Mouse (Mus musculus) midbrain, embryonic 16.5 days (tissue): ENCODE measurements around the gene Mnt. TPM values are rescaled to one million over a fixed set of nuclear protein-coding genes. Genes with fewer than 3 reads are reported as not detected.

Source experiments
- ATAC-seq: fragments of 200-750 bp; cut with Nextera tagmentation; 2 replicates; pipeline ENCODE4 v1.8.0; 2017; ENCODE audit warnings: moderate TSS enrichment
- H3K27ac ChIP-seq: fragments of 300-500 bp; sonication (generic); 2 replicates; pipeline ENCODE4 v1.5.1; 2014; ENCODE audit warnings: mild to moderate bottlenecking, low read length, mixed read lengths
- H3K27me3 ChIP-seq: fragments of 300-500 bp; sonication (generic); 2 replicates; pipeline ENCODE4 v1.6.1; 2014; ENCODE audit warnings: low read depth, low read length, mixed read lengths; ENCODE audit not compliant: control insufficient read depth, insufficient read depth
- H3K36me3 ChIP-seq: fragments of 300-500 bp; sonication (generic); 2 replicates; pipeline ENCODE4 v1.6.1; 2014; ENCODE audit warnings: mild to moderate bottlenecking, low read length, moderate library complexity, mixed read lengths; ENCODE audit not compliant: control insufficient read depth, insufficient read depth
- H3K4me1 ChIP-seq: fragments of 300-500 bp; sonication (generic); 2 replicates; pipeline ENCODE4 v1.6.1; 2014; ENCODE audit warnings: mild to moderate bottlenecking, low read length, mixed read lengths; ENCODE audit not compliant: control insufficient read depth, insufficient read depth
- H3K4me2 ChIP-seq: fragments of 300-500 bp; sonication (generic); 2 replicates; pipeline ENCODE4 v1.6.1; 2014; ENCODE audit warnings: mild to moderate bottlenecking, low read length, mixed read lengths
- H3K4me3 ChIP-seq: fragments of 300-500 bp; sonication (generic); 2 replicates; pipeline ENCODE4 v1.5.1; 2014; ENCODE audit warnings: low read depth, mild to moderate bottlenecking, low read length, moderate library complexity, mixed read lengths
- H3K9ac ChIP-seq: fragments of 300-500 bp; sonication (generic); 2 replicates; pipeline ENCODE4 v1.6.1; 2014; ENCODE audit warnings: low read depth, low read length, mixed read lengths
- H3K9me3 ChIP-seq: fragments of 300-500 bp; sonication (generic); replicated peaks from 2 replicates; pipeline ENCODE4 v1.6.1; 2014; ENCODE audit warnings: mild to moderate bottlenecking, low read length, mixed read lengths; ENCODE audit not compliant: control insufficient read depth, poor library complexity, severe bottlenecking
- WGBS: fragments of 180-500 bp; shearing (Covaris S2); extraction: QIAGEN DNeasy Blood & Tissue Kit; methylation state at CpG from one replicate; pipeline ENCODE4 v1.1.7; 2014; 5-methylcytosine and 5-hydroxymethylcytosine counted together
- polyA plus RNA-seq: library from polyadenylated mRNA; unstranded; fragments of >200 nt; fragmentation: Nextera tagmentation; extraction: Ambion mirVana; gene quantifications from 2 replicates; pipeline ENCODE4 v1.2.1, GENCODE M21; 2015

Gene Mnt
- polyA plus RNA-seq, 1 experiment from 2014 or later: 7.6 TPM

DNA sequence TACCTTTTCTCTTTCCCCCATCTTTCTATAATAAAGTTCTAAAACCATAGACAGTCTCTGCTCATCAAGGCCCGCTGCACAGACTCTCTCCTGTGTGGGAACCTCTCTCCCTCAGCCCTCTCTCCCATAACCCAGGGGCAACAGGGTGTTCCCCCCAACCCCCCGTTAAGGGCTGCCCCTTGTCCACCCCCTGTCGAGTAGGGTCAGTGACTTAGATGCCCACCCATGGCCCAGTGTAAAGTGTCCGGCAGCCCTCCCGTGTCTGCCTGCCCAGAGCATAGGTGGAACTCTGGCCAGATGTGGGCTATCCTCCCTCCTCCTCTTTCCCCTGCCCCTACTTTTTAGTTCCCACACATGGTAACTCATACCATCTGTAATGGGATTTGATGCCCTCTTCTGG, 19.2 kb upstream of the Mnt start:
- H3K4me1 ChIP-seq: no peaks in the 10 kb centered on the region
- no peak overlapping the region for H3K4me3 ChIP-seq
- 76% methylated on average over 5 of the region's 5 CpGs for WGBS
- no peak overlapping the region for H3K9ac ChIP-seq
- H3K27me3 ChIP-seq: no peaks in the 10 kb centered on the region
- no peaks in the 10 kb centered on the region for H3K9me3 ChIP-seq
- H3K36me3 ChIP-seq: peaks cover 9% of the 10 kb centered on the region
- no peak overlapping the region for H3K27ac ChIP-seq
- no peak overlapping the region for H3K4me2 ChIP-seq
- no peak for ATAC-seq

GRCm38 (mm10) chr11:74815795-74816194, 14.9 kb upstream of the Mnt start:
- H3K4me2 ChIP-seq: no peak overlapping the region
- H3K36me3 ChIP-seq: peaks cover 7% of the 10 kb centered on the region
- H3K9ac ChIP-seq: no peak overlapping the region
- H3K4me1 ChIP-seq: no peaks in the 10 kb centered on the region
- H3K27me3 ChIP-seq: no peaks in the 10 kb centered on the region
- no peaks in the 10 kb centered on the region for H3K9me3 ChIP-seq
- H3K4me3 ChIP-seq: no peak overlapping the region
- H3K27ac ChIP-seq: no peak overlapping the region
- no peak for ATAC-seq

DNA sequence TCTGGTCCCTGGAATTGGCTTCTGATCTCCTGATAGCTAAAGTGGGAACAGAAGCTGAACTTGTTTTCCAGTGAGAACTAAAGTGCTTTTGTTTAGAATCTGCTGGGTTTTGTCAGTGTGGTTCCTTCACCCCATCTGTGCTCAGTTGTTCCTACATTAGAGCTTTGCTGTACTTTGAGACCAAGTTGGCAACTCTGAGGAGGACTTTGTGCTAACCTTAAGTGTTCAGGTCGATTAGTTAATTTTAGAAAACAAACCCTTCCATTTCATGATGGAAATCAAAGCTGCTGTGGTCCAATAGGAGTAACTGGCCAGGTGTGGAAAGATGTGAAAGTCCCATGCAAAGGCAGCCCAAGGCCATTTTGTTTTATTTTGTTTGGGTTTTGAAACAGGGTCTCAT, 9.8 kb upstream of the Mnt start:
- H3K4me3 ChIP-seq: no peak overlapping the region
- H3K9ac ChIP-seq: no peak overlapping the region
- no peak for ATAC-seq
- H3K4me1 ChIP-seq: no peaks in the 10 kb centered on the region
- no peak overlapping the region for H3K4me2 ChIP-seq
- WGBS: 89% methylated on average over 1 of the region's 1 CpGs
- no peaks in the 10 kb centered on the region for H3K27me3 ChIP-seq
- H3K36me3 ChIP-seq: peaks cover 7% of the 10 kb centered on the region
- no peaks in the 10 kb centered on the region for H3K9me3 ChIP-seq
- no peak overlapping the region for H3K27ac ChIP-seq

GRCm38 (mm10) chr11:74821463-74821862, 9.3 kb upstream of the Mnt start:
- Histone ChIP-seq H3K4me3 (no peak overlapping the region), H3K36me3 (peaks cover 7% of the 10 kb centered on the region), H3K9me3 (no peaks in the 10 kb centered on the region), H3K4me1 (no peaks in the 10 kb centered on the region), H3K4me2 (no peak overlapping the region), H3K27me3 (no peaks in the 10 kb centered on the region), H3K9ac (no peak overlapping the region), H3K27ac (no peak overlapping the region)
- no peak for ATAC-seq
- WGBS: 33% methylated on average over 1 of the region's 1 CpGs

DNA sequence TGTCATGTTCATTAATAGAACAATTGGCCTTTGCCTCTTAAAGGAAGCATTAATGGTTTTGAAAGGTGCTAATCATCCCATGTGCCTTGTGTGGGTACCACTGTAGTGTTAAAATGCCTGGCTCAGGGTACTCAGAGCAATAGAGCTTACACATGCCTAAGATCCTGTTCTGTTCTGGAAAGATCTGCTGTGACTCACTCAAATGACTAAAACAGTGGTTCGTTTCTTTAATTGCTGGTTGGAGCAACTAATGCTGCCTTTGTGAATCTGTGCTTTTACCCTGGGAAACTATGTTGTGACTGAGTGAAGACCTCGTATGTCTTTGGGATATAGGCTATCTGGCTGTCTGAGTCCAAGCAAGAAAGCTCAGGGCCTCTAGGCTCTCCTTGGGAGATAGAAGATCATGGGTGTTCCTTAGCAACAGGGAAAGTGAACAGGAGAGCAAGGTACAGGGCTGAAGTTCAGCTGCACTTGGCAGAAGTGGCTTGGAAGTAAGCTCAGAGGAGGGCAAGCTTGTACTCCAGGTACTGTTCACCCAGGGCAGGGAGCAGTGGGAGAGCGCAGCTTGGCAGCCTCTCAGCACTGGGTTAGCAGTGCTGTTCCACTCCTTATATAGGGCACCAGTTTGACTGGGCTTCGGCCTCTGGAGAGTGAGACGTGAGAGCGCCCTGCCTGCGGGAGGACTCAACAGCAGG, 7.8 kb upstream of the Mnt start:
- no peak for ATAC-seq
- Histone ChIP-seq H3K27ac (no peak overlapping the region), H3K4me3 (no peak overlapping the region), H3K27me3 (no peaks in the 10 kb centered on the region), H3K36me3 (peaks cover 3% of the 10 kb centered on the region; the same call in 1 of the 2 replicates), H3K4me1 (no peaks in the 10 kb centered on the region), H3K9ac (no peak overlapping the region), H3K9me3 (no peaks in the 10 kb centered on the region), H3K4me2 (no peak overlapping the region)
- WGBS: 82% methylated on average over 7 of the region's 7 CpGs

- 76% methylated on average over 7 of the region's 7 CpGs for WGBS
- H3K4me1 ChIP-seq: peaks cover 8% of the 10 kb centered on the region
- H3K27ac ChIP-seq: no peak overlapping the region
- no peaks in the 10 kb centered on the region for H3K27me3 ChIP-seq
- H3K36me3 ChIP-seq: no peaks in the 10 kb centered on the region
- H3K4me2 ChIP-seq: no peak overlapping the region
- no peaks in the 10 kb centered on the region for H3K9me3 ChIP-seq
- no peak overlapping the region for H3K9ac ChIP-seq
- H3K4me3 ChIP-seq: no peak overlapping the region
- ATAC-seq: no peak
These were observed 4.6 kb upstream of the Mnt start for GRCm38 (mm10) chr11:74826151-74826550.

DNA sequence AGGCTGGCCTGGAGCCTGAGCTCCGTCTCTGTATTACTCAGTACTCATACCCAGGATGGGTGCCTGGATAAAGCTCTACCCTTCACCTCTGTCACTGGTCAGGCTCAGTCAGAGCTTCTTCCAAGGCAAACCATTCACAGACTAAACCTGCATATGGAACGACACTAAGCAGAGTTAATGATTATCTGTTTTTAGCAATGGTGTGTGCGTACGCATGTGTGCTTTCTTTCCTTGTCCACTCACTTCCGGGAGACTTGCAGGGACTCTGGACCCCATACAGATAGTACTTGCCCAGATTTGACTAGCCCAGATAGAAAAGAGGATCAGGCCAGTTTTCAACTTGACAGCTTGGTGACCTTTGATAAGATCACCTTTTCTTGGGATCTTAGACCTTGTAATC, 4.0 kb upstream of the Mnt start:
- no peaks in the 10 kb centered on the region for H3K9me3 ChIP-seq

DNA sequence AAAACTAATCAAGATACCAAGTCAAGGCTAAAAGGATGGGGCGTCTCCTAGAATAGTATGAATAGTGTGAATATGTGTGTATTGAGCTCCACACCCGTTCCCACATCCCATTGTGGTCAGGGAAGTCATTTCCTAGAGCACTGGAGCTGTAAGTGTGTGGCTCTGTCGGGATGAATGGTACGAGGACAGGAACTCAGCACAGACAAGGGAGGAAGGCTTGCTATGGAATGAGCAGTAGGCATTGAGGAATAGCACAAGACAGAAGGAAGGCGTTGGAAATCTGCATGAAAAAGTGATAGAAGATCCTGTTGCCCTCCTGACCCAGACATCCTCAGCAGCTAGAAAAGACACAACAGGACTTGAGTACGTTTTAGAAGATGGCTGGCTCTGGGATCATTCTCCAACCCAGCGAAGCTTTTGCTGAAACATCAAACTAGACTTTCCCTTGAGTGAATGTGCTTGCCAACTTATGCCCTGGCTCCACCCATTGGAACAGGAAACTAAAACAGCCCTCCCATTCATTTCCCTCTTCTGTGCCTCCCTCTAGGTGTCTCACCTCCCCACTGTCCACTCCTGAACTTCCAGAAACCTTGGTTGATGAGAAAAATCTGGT, 2.8 kb upstream of the Mnt start:
- ATAC-seq: no peak
- Histone ChIP-seq H3K27me3 (no peaks in the 10 kb centered on the region), H3K36me3 (no peaks in the 10 kb centered on the region), H3K9ac (no peak overlapping the region), H3K4me1 (peaks cover 13% of the 10 kb centered on the region), H3K9me3 (no peaks in the 10 kb centered on the region), H3K27ac (no peak overlapping the region), H3K4me3 (no peak overlapping the region), H3K4me2 (no peak overlapping the region)
- WGBS: 81% methylated on average over 7 of the region's 7 CpGs

More for the DNA sequence above, 4.0 kb upstream of the Mnt start:
- no peak for ATAC-seq
- no peak overlapping the region for H3K4me3 ChIP-seq
- H3K4me1 ChIP-seq: peaks cover 8% of the 10 kb centered on the region
- no peak overlapping the region for H3K4me2 ChIP-seq
- no peak overlapping the region for H3K27ac ChIP-seq
- H3K27me3 ChIP-seq: no peaks in the 10 kb centered on the region
- 90% methylated on average over 5 of the region's 5 CpGs for WGBS
- H3K9ac ChIP-seq: no peak overlapping the region
- no peaks in the 10 kb centered on the region for H3K36me3 ChIP-seq

- Histone ChIP-seq H3K27me3 (no peaks in the 10 kb centered on the region), H3K9ac (no peak overlapping the region), H3K9me3 (no peaks in the 10 kb centered on the region), H3K4me1 (peaks cover 19% of the 10 kb centered on the region), H3K4me3 (no peak overlapping the region), H3K36me3 (no peaks in the 10 kb centered on the region), H3K27ac (no peak overlapping the region), H3K4me2 (no peak overlapping the region)
- ATAC-seq: no peak
- 10% methylated on average over 2 of the region's 2 CpGs for WGBS
These were observed 2.3 kb upstream of the Mnt start for GRCm38 (mm10) chr11:74828404-74828931.
